Mouse (Mus musculus) T-cell, adult 2 months (primary cell): Measurements from ENCODE around the gene Pop7.

Source experiments
- DNase-seq: peaks from one replicate; pipeline ENCODE4 v3.0.0; 2022; ENCODE audit warnings: low spot score

Pop7 gene

GRCm38 (mm10) chr5:137501709-137502666 lies at the start of gene Pop7:
Pop7 (minus strand) TSS chr5:137502518.
- DNase-seq, result peak; percentile 100

GRCm38 (mm10) chr5:137551119-137551518 lies 48.8 kb upstream of the Pop7 start:
- peak; percentile 27 for DNase-seq

GRCm38 (mm10) chr5:137549840-137550239 lies 47.5 kb upstream of the Pop7 start:
- DNase-seq, result no peak

- DNase-seq, result no peak
Measured at GRCm38 (mm10) chr5:137545596-137545995, 43.3 kb upstream of the Pop7 start.

GRCm38 (mm10) chr5:137544926-137545325 lies 42.6 kb upstream of the Pop7 start:
- no peak for DNase-seq

GRCm38 (mm10) chr5:137541768-137542540 lies 39.6 kb upstream of the Pop7 start:
- no peak for DNase-seq

GRCm38 (mm10) chr5:137540991-137541390 lies 38.7 kb upstream of the Pop7 start:
- DNase-seq, result no peak

- DNase-seq, result no peak
Measured at GRCm38 (mm10) chr5:137539291-137539801, 37.0 kb upstream of the Pop7 start.

GRCm38 (mm10) chr5:137537461-137537860 lies 35.1 kb upstream of the Pop7 start:
- DNase-seq, result no peak

- no peak for DNase-seq
Measured at GRCm38 (mm10) chr5:137535318-137535717, 33.0 kb upstream of the Pop7 start.

- DNase-seq, result no peak
Measured at GRCm38 (mm10) chr5:137534762-137535161, 32.4 kb upstream of the Pop7 start.

GRCm38 (mm10) chr5:137533117-137533827 lies 31.0 kb upstream of the Pop7 start, which contains the start of the genes Epo and Gnb2:
Epo (minus strand) TSS chr5:137533242.
Gnb2 (minus strand) TSS chr5:137533510.
- peak; percentile 94 for DNase-seq

GRCm38 (mm10) chr5:137532808-137533116 lies 30.4 kb upstream of the Pop7 start:
- no peak for DNase-seq

GRCm38 (mm10) chr5:137532131-137532807 lies 30.0 kb upstream of the Pop7 start:
- DNase-seq, result no peak

- DNase-seq, result peak; percentile 41
Measured at GRCm38 (mm10) chr5:137531414-137532130, 29.3 kb upstream of the Pop7 start.

GRCm38 (mm10) chr5:137530588-137531413 lies 28.5 kb upstream of the Pop7 start:
- peak; percentile 72 for DNase-seq

- no peak for DNase-seq
Measured at GRCm38 (mm10) chr5:137530075-137530474, 27.8 kb upstream of the Pop7 start.

GRCm38 (mm10) chr5:137529221-137529995 lies 27.1 kb upstream of the Pop7 start:
- no peak for DNase-seq
